Mouse (Mus musculus) splenic B cell, adult 2 months (primary cell): ENCODE data around the gene Ropn1.
"Not testable (repeated sequence)": the region's sequence is repeated elsewhere in the genome, so short reads cannot be mapped to it uniquely, and the experiment has no call there.

Source experiments
- DNase-seq: peaks from one replicate; pipeline ENCODE4 v3.0.0-alpha.2; 2011; ENCODE audit warnings: low read depth, low spot score
- H3K27me3 ChIP-seq: 2 replicates; pipeline ENCODE4 v1.6.1; 2012; ENCODE audit warnings: mild to moderate bottlenecking, low read length, moderate library complexity, mixed read lengths; ENCODE audit not compliant: control insufficient read depth, poor library complexity, insufficient read depth, severe bottlenecking
- H3K36me3 ChIP-seq: 2 replicates; pipeline ENCODE4 v1.6.1; 2012; ENCODE audit warnings: mild to moderate bottlenecking, low read length, moderate library complexity, mixed read lengths; ENCODE audit not compliant: control insufficient read depth, poor library complexity, insufficient read depth, severe bottlenecking

Ropn1 gene

DNA sequence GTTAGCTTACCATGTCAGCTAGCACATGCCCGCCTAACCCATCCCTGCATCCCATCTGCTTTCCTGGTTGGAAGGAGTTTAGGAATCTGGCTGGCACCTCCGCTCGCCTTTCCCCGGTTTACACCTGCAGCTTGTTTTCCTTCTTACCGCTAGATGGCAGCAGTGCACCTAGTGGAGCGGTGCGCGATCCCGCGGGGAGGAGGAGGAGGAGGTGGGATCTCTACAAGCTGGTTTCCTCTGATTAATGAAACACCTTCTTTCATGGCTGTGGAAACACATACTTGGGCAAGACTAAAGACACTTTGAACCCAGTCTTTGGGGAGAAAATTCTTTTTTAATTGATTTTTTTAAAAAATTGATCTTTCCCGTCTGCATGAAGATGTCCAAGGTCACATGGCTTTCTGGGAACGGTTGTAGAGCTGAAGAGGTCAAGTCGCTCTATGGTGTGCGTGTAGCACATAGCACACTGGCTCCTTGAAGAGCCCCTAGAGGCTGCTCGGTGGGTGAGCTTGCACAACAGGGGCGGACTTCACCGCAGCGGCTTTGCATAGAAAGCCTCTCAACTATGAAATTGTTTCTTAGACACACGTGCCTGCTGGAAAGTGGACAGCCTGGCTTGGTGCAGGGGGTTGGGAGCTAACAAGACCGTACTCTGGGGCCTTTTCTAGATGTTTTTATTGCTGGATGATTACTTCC, 17.5 kb downstream of the Ropn1 start:
- Histone ChIP-seq H3K36me3 (no peaks in the 10 kb centered on the region), H3K27me3 (no peaks in the 10 kb centered on the region)
- DNase-seq = peak; percentile 80

DNA sequence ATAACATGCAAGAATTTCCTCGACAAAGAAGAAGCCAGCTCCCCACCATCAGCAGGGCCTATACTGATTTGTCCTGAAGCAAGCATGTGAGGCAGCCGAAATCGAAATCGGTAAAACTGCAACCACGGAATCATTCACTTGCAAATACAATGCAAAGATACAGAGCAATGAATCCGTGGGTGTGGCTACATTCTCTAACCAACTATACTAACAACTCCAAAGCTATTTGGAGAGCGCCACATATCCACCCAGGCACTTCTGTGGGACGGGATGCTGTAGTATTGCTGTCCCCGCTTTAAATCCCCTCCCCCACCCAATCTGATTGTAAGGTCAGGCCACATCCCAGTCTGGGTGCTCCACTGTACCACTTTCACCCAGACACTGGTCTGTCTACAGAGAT, 18.6 kb downstream of the Ropn1 start:
- no peaks in the 10 kb centered on the region for H3K27me3 ChIP-seq
- no peaks in the 10 kb centered on the region for H3K36me3 ChIP-seq
- no peak for DNase-seq

DNA sequence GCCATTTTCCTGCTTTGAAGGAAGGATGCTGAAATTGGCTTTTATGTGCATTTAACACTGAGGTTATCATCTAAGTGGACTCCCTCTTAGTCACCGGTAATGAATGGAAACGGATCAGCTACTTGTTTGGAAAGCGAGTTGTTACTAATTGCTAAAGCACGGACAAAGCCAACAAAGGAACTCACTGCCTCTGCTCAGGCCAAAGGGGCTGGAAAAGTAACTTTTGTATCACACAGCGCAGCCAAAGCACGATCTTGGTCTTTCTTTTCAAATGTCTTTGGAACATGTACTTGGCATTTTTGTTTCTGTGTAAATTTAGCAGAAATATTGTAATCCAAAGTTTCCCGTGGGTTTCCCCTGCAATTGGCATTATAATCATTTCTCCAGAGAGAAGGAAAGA, 22.2 kb downstream of the Ropn1 start:
- Histone ChIP-seq H3K36me3 (no peaks in the 10 kb centered on the region), H3K27me3 (no peaks in the 10 kb centered on the region)
- DNase-seq = no peak

GRCm38 (mm10) chr16:34672822-34673221, 23.1 kb downstream of the Ropn1 start:
- no peak for DNase-seq
- Histone ChIP-seq H3K27me3 (no peaks in the 10 kb centered on the region), H3K36me3 (no peaks in the 10 kb centered on the region)

- H3K36me3 ChIP-seq = no peaks in the 10 kb centered on the region
- no peaks in the 10 kb centered on the region for H3K27me3 ChIP-seq
- DNase-seq = no peak
Observed at GRCm38 (mm10) chr16:34674365-34674764, 24.6 kb downstream of the Ropn1 start.

DNA sequence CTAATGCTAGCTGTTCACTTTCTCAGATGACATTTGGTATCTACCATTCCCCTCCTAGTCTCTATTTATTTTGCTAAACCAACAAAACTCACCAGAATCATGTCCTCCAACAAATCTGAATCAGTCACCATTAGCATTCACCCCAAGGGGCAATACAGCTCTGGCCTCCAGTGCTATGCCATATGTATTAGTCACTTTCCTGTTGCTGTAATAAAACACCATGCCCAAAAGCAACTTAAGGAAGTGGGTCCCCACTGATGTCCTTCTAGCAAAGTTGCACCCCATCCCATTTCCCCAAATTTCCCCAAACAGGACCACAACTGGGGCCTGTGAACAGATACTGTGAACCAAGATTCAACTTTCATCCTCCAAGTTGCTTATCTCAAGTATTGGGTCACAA, 32.1 kb downstream of the Ropn1 start:
- no peaks in the 10 kb centered on the region for H3K36me3 ChIP-seq
- no peak for DNase-seq
- H3K27me3 ChIP-seq = no peaks in the 10 kb centered on the region

DNA sequence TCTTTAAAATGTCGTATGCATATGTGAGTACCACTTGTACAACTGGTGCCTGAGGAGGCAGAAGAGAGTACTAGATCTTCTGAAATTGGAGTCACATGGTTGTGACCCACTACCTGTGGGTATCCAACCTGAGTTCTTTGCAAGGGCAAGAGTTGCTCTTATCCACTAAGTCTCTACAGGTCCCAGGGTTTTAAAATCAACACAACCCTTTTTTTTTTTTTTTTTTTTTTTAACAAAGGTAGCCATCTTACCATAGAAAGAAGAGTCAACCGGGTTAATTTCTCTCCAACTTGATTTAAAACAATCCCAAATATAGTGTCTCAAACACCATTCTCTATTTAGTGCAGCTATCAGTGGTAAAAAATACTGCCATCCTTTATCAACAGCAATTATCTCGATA, 40.2 kb downstream of the Ropn1 start:
- no peaks in the 10 kb centered on the region for H3K36me3 ChIP-seq
- H3K27me3 ChIP-seq = no peaks in the 10 kb centered on the region
- peak; percentile 3 for DNase-seq

DNA sequence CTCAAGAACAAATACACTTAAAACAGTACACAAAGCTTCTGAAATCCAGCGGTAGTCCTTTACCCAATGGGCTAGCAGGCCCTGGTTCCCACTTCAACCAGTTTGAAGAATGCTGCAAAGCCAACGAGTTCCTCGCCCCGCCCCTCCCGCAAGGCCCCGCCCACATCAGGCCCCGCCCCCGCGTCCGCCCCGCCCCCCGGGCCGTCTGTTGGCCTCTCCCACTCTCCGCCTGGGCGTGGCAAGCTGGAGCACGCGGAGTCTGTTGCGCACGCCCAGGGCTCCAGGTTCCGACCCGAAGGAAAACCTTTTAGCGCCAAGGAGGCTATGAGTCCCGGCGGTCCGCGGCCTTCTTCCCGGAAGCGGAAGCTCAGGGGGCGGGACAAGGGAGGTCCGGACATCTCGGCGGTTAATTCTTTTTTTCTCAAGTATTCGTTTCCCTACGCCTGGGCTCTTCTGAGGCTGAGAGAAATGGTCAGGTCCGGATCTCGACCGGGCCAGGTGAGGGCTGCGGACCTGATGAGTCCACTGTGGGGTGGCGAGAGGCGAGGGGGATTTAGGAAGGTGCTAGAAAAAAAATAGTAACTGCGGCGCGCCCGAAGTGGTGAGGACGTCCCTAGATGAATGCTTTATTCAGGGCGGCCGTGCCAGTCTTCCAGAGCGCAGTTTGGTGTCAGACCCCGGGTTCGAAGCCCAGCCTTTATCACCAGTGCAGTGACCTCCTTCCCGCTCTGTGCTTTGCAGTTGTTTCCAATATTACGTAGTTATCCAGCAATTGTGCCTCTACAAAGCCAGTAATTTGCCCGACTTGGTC, 40.8 kb downstream of the Ropn1 start, which contains the start of gene Ccdc14:
Ccdc14 (plus strand) TSS at position 283 of the 811 bp plus-strand sequence.
- peak; percentile 88 for DNase-seq

GRCm38 (mm10) chr16:34691156-34691555, 41.4 kb downstream of the Ropn1 start:
- H3K36me3 ChIP-seq = no peaks in the 10 kb centered on the region
- peak; percentile 3 for DNase-seq
- no peaks in the 10 kb centered on the region for H3K27me3 ChIP-seq

More for the DNA sequence above, 40.8 kb downstream of the Ropn1 start, which contains the start of gene Ccdc14:
- H3K36me3 ChIP-seq = no peaks in the 10 kb centered on the region
- no peaks in the 10 kb centered on the region for H3K27me3 ChIP-seq

- Histone ChIP-seq H3K27me3 (no peaks in the 10 kb centered on the region), H3K36me3 (no peaks in the 10 kb centered on the region)
- no peak for DNase-seq
Observed at GRCm38 (mm10) chr16:34694477-34694876, 44.8 kb downstream of the Ropn1 start.

DNA sequence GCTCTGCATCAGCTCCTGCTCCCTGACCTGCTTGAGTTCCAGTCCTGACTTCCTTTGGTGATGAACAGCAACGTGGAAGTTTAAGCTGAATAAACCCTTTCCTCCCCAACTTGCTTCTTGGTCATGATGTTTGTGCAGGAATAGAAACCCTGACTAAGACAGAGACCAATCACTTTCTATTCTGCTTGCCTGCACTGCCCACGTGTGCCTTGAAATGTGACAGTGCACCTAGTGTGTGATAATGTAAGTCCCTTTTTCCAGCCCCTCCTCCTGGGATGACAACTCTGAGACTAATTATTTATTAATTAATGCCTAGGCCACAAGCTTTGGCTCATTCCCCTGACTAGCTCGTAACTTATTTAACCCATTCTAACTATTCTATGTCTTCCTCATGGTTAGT, 49.0 kb downstream of the Ropn1 start:
- H3K36me3 ChIP-seq, DNase-seq, H3K27me3 ChIP-seq: not testable (repeated sequence)

DNA sequence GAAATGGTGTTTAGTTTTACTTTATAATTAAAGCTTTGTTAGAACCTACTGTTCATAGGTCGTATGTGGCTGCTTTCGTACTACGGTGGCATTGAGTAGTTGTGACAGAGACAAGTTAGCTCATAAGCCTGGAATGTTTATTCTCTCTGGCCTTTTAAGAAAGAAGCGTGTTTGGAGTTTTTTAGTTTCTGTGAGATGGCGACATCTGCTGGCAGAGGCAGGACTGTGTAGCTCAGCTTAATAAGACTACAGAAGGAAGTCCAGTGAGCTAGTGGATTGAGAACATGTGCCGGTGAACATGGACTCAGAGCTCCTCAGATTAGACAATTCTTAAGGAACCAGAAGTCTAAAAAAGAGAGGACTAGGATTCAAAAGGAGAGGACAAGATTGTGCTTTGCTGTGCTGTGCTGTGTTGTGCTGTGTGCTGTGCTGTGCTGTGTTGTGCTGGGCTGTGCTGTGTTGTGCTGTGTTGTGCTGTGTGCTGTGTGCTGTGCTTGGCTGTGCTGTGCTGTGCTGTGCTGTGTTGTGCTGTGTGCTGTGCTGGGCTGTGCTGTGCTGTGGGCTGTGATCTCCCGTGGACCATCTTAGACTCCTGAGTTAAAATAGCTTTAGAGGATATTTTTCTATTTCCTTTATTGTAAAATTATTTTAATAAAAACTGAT, 50.6 kb downstream of the Ropn1 start:
- Histone ChIP-seq H3K27me3 (no peaks in the 10 kb centered on the region), H3K36me3 (no peaks in the 10 kb centered on the region)
- DNase-seq = peak; percentile 77

GRCm38 (mm10) chr16:34700828-34701216, 51.1 kb downstream of the Ropn1 start:
- Histone ChIP-seq H3K27me3 (no peaks in the 10 kb centered on the region), H3K36me3 (no peaks in the 10 kb centered on the region)
- no peak for DNase-seq

DNA sequence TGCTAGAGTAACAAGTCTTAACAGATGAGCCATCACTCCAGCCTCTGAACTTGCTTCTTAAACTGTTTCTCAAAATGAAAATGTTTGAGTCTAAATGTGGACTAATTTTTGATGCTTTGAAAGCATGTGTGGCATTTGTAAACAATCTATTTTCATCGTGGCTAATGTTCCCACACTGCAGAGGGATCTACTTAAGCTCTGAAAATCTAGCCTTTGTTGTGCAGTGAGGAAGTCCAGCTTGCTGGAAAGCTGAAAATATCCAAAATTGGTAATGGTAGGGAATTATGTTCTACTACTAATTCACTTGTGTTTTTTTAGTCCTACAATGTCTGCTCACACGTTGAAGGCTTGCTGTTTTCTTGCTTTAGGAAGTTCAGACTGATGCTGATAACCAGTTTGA, 56.3 kb downstream of the Ropn1 start:
- H3K36me3 ChIP-seq = no peaks in the 10 kb centered on the region; the same call in 1 of the 2 replicates
- no peaks in the 10 kb centered on the region for H3K27me3 ChIP-seq
- DNase-seq = no peak

GRCm38 (mm10) chr16:34706487-34706946, 56.8 kb downstream of the Ropn1 start:
- H3K36me3 ChIP-seq = no peaks in the 10 kb centered on the region; the same call in 1 of the 2 replicates
- DNase-seq = no peak
- no peaks in the 10 kb centered on the region for H3K27me3 ChIP-seq
